Mouse (Mus musculus): ENCODE measurements at regions not wholly inside any gene's neighbourhood (a gene's known extent, or its start where the extent isn't known, plus 50 kb on each side); places are given as distances from the start of the nearest gene placed in this dataset.

- H3K9me3 ChIP-seq (replicated peaks) = no peaks in the 10 kb centered on the region
- DNase-seq (ENCODE audit: low spot score) = no peak
- H3K4me3 ChIP-seq = no peak overlapping the region
- H3K27ac ChIP-seq = no peak overlapping the region
- H3K36me3 ChIP-seq = no peaks in the 10 kb centered on the region
- no peaks in the 10 kb centered on the region for H3K27me3 ChIP-seq (ENCODE audit: low read depth, poor library complexity, severe bottlenecking)
- WGBS = 84% methylated on average over 10 of the region's 10 CpGs
- H3K4me1 ChIP-seq = peaks cover 22% of the 10 kb centered on the region
Observed at GRCm38 (mm10) chr10:118978181-118978743, 108.3 kb upstream of the Dyrk2 start.

- no peaks in the 10 kb centered on the region for H3K27me3 ChIP-seq (ENCODE audit: low read depth, poor library complexity, severe bottlenecking)
- no peaks in the 10 kb centered on the region for H3K36me3 ChIP-seq
- no peak overlapping the region for H3K4me3 ChIP-seq
- peaks cover 22% of the 10 kb centered on the region for H3K4me1 ChIP-seq
- no peak overlapping the region; the same call in 1 of the 2 replicates for H3K27ac ChIP-seq
- DNase-seq (ENCODE audit: low spot score) = no peak
- H3K9me3 ChIP-seq (replicated peaks) = no peaks in the 10 kb centered on the region
- 93% methylated on average over 10 of the region's 10 CpGs for WGBS
Observed at GRCm38 (mm10) chr10:118976447-118976846, 106.4 kb upstream of the Dyrk2 start.

GRCm38 (mm10) chr10:118975772-118976171, 105.8 kb upstream of the Dyrk2 start:
- Histone ChIP-seq H3K4me3 (no peak overlapping the region), H3K27ac (no peak overlapping the region; the same call in 1 of the 2 replicates), H3K27me3 (ENCODE audit: low read depth, poor library complexity, severe bottlenecking) (no peaks in the 10 kb centered on the region), H3K9me3 (replicated peaks) (no peaks in the 10 kb centered on the region), H3K36me3 (no peaks in the 10 kb centered on the region), H3K4me1 (peaks cover 22% of the 10 kb centered on the region)
- DNase-seq (ENCODE audit: low spot score) = no peak
- WGBS = 82% methylated on average over 2 of the region's 2 CpGs

GRCm38 (mm10) chr10:118973324-118973723, 103.3 kb upstream of the Dyrk2 start:
- peaks cover 11% of the 10 kb centered on the region for H3K4me1 ChIP-seq
- H3K36me3 ChIP-seq = no peaks in the 10 kb centered on the region
- WGBS = 84% methylated on average over 4 of the region's 4 CpGs
- H3K27me3 ChIP-seq (ENCODE audit: low read depth, poor library complexity, severe bottlenecking) = no peaks in the 10 kb centered on the region
- H3K4me3 ChIP-seq = no peak overlapping the region
- DNase-seq (ENCODE audit: low spot score) = no peak
- no peak overlapping the region for H3K27ac ChIP-seq
- H3K9me3 ChIP-seq (replicated peaks) = no peaks in the 10 kb centered on the region

- H3K27me3 ChIP-seq (ENCODE audit: low read depth, poor library complexity, severe bottlenecking) = no peaks in the 10 kb centered on the region
- DNase-seq (ENCODE audit: low spot score) = peak; percentile 3
- WGBS = 84% methylated on average over 4 of the region's 4 CpGs
Observed at GRCm38 (mm10) chr10:118972626-118973025, 102.6 kb upstream of the Dyrk2 start.

GRCm38 (mm10) chr10:118970457-118971175, 100.6 kb upstream of the Dyrk2 start:
- H3K4me1 ChIP-seq = no peaks in the 10 kb centered on the region
- H3K9me3 ChIP-seq (replicated peaks) = no peaks in the 10 kb centered on the region
- no peak for DNase-seq (ENCODE audit: low spot score)
- WGBS = 93% methylated on average over 14 of the region's 14 CpGs
- no peaks in the 10 kb centered on the region for H3K36me3 ChIP-seq
- no peaks in the 10 kb centered on the region for H3K27me3 ChIP-seq (ENCODE audit: low read depth, poor library complexity, severe bottlenecking)
- H3K4me3 ChIP-seq = no peak overlapping the region
- H3K27ac ChIP-seq = no peak overlapping the region

More at GRCm38 (mm10) chr10:118972626-118973025, 102.6 kb upstream of the Dyrk2 start:
- H3K9me3 ChIP-seq (replicated peaks) = no peaks in the 10 kb centered on the region
- H3K4me3 ChIP-seq = no peak overlapping the region
- H3K4me1 ChIP-seq = peaks cover 7% of the 10 kb centered on the region; the same call in 1 of the 2 replicates
- no peaks in the 10 kb centered on the region for H3K36me3 ChIP-seq
- H3K27ac ChIP-seq = no peak overlapping the region

- Histone ChIP-seq H3K27me3 (ENCODE audit: low read depth, poor library complexity, severe bottlenecking) (no peaks in the 10 kb centered on the region), H3K4me3 (no peak overlapping the region), H3K4me1 (no peaks in the 10 kb centered on the region; the same call in 1 of the 2 replicates), H3K27ac (no peak overlapping the region), H3K9me3 (replicated peaks) (no peaks in the 10 kb centered on the region), H3K36me3 (no peaks in the 10 kb centered on the region)
- 67% methylated on average over 7 of the region's 7 CpGs for WGBS
- no peak for DNase-seq (ENCODE audit: low spot score)
Observed at GRCm38 (mm10) chr10:118961713-118962181, 91.7 kb upstream of the Dyrk2 start.

- H3K36me3 ChIP-seq = no peaks in the 10 kb centered on the region
- no peaks in the 10 kb centered on the region for H3K9me3 ChIP-seq (replicated peaks)
- H3K27me3 ChIP-seq (ENCODE audit: low read depth, poor library complexity, severe bottlenecking) = no peaks in the 10 kb centered on the region
- no peak for DNase-seq (ENCODE audit: low spot score)
- 79% methylated on average over 6 of the region's 6 CpGs for WGBS
- no peak overlapping the region for H3K27ac ChIP-seq
- H3K4me1 ChIP-seq = no peaks in the 10 kb centered on the region; the same call in 1 of the 2 replicates
- H3K4me3 ChIP-seq = no peak overlapping the region
Observed at GRCm38 (mm10) chr10:118960076-118960475, 90.1 kb upstream of the Dyrk2 start.

GRCm38 (mm10) chr10:118959623-118960022, 89.6 kb upstream of the Dyrk2 start:
- WGBS = 82% methylated on average over 8 of the region's 8 CpGs
- Histone ChIP-seq H3K27me3 (ENCODE audit: low read depth, poor library complexity, severe bottlenecking) (no peaks in the 10 kb centered on the region), H3K4me3 (no peak overlapping the region), H3K9me3 (replicated peaks) (no peaks in the 10 kb centered on the region), H3K27ac (no peak overlapping the region), H3K4me1 (no peaks in the 10 kb centered on the region; the same call in 1 of the 2 replicates), H3K36me3 (no peaks in the 10 kb centered on the region)
- DNase-seq (ENCODE audit: low spot score) = no peak

- no peaks in the 10 kb centered on the region for H3K4me1 ChIP-seq
Observed at GRCm38 (mm10) chr10:118956352-118956751, 86.3 kb upstream of the Dyrk2 start.

GRCm38 (mm10) chr10:118953440-118953839, 83.4 kb upstream of the Dyrk2 start:
- Histone ChIP-seq H3K36me3 (no peaks in the 10 kb centered on the region), H3K27me3 (ENCODE audit: low read depth, poor library complexity, severe bottlenecking) (no peaks in the 10 kb centered on the region), H3K4me3 (no peak overlapping the region), H3K9me3 (replicated peaks) (no peaks in the 10 kb centered on the region), H3K27ac (no peak overlapping the region), H3K4me1 (no peaks in the 10 kb centered on the region)
- 91% methylated on average over 6 of the region's 6 CpGs for WGBS
- no peak for DNase-seq (ENCODE audit: low spot score)

More at GRCm38 (mm10) chr10:118956352-118956751, 86.3 kb upstream of the Dyrk2 start:
- no peaks in the 10 kb centered on the region for H3K27me3 ChIP-seq (ENCODE audit: low read depth, poor library complexity, severe bottlenecking)
- 85% methylated on average over 9 of the region's 9 CpGs for WGBS
- no peak overlapping the region for H3K27ac ChIP-seq
- no peak for DNase-seq (ENCODE audit: low spot score)
- H3K9me3 ChIP-seq (replicated peaks) = no peaks in the 10 kb centered on the region
- no peaks in the 10 kb centered on the region for H3K36me3 ChIP-seq
- no peak overlapping the region for H3K4me3 ChIP-seq

- Histone ChIP-seq H3K9me3 (replicated peaks) (no peaks in the 10 kb centered on the region), H3K4me3 (no peak overlapping the region), H3K4me1 (no peaks in the 10 kb centered on the region), H3K36me3 (no peaks in the 10 kb centered on the region), H3K27me3 (ENCODE audit: low read depth, poor library complexity, severe bottlenecking) (no peaks in the 10 kb centered on the region), H3K27ac (no peak overlapping the region)
- DNase-seq (ENCODE audit: low spot score) = no peak
- WGBS = 94% methylated on average over 9 of the region's 9 CpGs
Observed at GRCm38 (mm10) chr10:118952756-118953155, 82.7 kb upstream of the Dyrk2 start.

- Histone ChIP-seq H3K9me3 (replicated peaks) (no peaks in the 10 kb centered on the region), H3K27ac (no peak overlapping the region), H3K4me3 (no peak overlapping the region), H3K36me3 (no peaks in the 10 kb centered on the region), H3K4me1 (no peaks in the 10 kb centered on the region), H3K27me3 (ENCODE audit: low read depth, poor library complexity, severe bottlenecking) (no peaks in the 10 kb centered on the region)
- DNase-seq (ENCODE audit: low spot score) = no peak
- 92% methylated on average over 6 of the region's 6 CpGs for WGBS
Observed at GRCm38 (mm10) chr10:118947724-118948123, 77.7 kb upstream of the Dyrk2 start.

Measured in limb, embryonic 10.5 days (tissue).